Mouse (Mus musculus) lung, postnatal 0 days (tissue): ENCODE measurements around the gene Smbd1.

Source experiments
- CTCF ChIP-seq: IDR thresholded peaks from 2 replicates; pipeline ENCODE4 v1.5.1; 2016; ENCODE audit warnings: antibody characterized with exemption, mild to moderate bottlenecking
- EP300 ChIP-seq: IDR thresholded peaks from 2 replicates; pipeline ENCODE4 v1.6.1; 2016; ENCODE audit warnings: antibody characterized with exemption, mild to moderate bottlenecking, control low read depth

DNA sequence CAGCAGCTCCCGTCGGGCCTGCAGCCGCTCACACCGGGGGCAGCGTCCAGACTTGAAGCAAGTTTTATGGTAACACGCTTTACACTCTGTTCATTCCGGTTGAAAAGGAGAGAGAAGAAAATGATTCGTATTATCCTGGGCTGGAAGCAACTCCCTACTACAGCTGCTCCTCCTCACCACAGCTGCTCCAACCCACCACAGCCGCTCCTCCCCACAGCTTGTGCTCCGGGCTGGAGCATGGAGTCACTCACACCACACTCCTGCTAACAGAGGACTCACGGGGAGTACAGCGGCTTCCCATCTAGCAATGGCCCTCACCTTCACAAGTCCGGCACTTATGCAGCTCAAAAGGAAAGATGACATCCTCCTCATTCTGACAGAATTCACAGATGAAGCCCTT lies 13.8 kb upstream of the Smbd1 start:
- no peak for TF ChIP-seq CTCF
- TF ChIP-seq EP300, result no peak
